ENCODE assay signal across 25 mouse cellular contexts in the genomic region with DNA sequence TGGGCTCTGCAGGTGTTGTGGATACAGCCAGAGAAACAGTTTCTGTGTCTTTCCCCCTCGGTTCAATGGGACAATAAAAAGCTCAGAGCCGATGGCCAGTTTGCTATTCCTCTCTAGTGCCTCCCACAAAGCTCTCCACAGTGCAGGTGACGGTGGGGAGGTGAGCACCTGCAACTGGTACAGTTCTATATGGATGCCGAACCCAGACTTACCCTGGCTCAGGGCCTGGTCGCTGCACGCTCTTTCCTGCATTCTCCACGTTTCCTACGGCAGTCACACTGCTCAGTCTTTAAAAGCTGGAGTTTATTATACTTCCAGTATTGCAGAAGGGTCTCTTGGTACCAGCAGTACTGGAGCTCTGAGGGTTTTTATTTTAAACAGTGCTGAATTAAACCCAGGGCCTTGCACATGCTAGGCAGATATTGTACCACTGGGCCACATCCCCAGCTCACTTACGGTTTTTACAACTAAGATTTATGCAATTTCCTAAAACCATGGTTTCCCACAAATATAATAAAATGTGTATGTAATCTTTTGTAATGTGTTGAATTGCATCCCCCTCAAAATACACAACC.
"Had no signal": no experiment of that assay in that cellular context is flagged by ENCODE, and none has a peak within 500 bp of the region (broad histone marks: within the 10 kb centered on the region; RNA-seq: fewer than 3 reads in every experiment).

No protein-coding gene starts in this region.

- H3K4me2 ChIP-seq: embryonic facial prominence, embryonic 12.5 days; embryonic facial prominence, embryonic 13.5 days; embryonic facial prominence, embryonic 15.5 days; forebrain, embryonic 12.5 days; forebrain, embryonic 13.5 days; forebrain, embryonic 15.5 days had no signal

- DNase-seq: cerebellum, postnatal 10 days; cerebellum, postnatal 14 days; cerebellum, postnatal 25 days; cerebellum, postnatal 36 days; embryo, embryonic 11 days; forebrain, postnatal 0 days; gastrocnemius, adult 2 months; gastrocnemius, postnatal 10 days; gastrocnemius, postnatal 14 days; gastrocnemius, postnatal 25 days; gastrocnemius, postnatal 36 days; heart, adult 11 months; heart, adult 18-20 months; heart, adult 2 months had no signal

- H3K9ac ChIP-seq: embryonic facial prominence, embryonic 12.5 days; embryonic facial prominence, embryonic 13.5 days; embryonic facial prominence, embryonic 15.5 days; forebrain, embryonic 12.5 days; forebrain, embryonic 13.5 days; forebrain, embryonic 15.5 days; forebrain, postnatal 0 days had no signal

- H3K4me1 ChIP-seq: embryonic facial prominence, embryonic 10.5 days; embryonic facial prominence, embryonic 12.5 days; embryonic facial prominence, embryonic 13.5 days; embryonic facial prominence, embryonic 15.5 days; forebrain, embryonic 12.5 days had no signal

- ATAC-seq: forebrain, embryonic 13.5 days; forebrain, embryonic 14.5 days; forebrain, embryonic 15.5 days; forebrain, embryonic 16.5 days; forebrain, postnatal 0 days had no signal

- H3K9me3 ChIP-seq: embryonic facial prominence, embryonic 10.5 days; embryonic facial prominence, embryonic 12.5 days; embryonic facial prominence, embryonic 13.5 days; embryonic facial prominence, embryonic 15.5 days; forebrain, embryonic 10.5 days; forebrain, embryonic 12.5 days; forebrain, embryonic 13.5 days; forebrain, embryonic 15.5 days had no signal

- H3K4me3 ChIP-seq: embryonic facial prominence, embryonic 10.5 days; embryonic facial prominence, embryonic 12.5 days; embryonic facial prominence, embryonic 13.5 days; embryonic facial prominence, embryonic 15.5 days; erythroblast, embryonic 14.5 days; forebrain, embryonic 10.5 days; forebrain, embryonic 12.5 days; forebrain, embryonic 13.5 days; forebrain, embryonic 15.5 days; gastrocnemius, adult 2 months; heart, adult 2 months had no signal

- H3K27ac ChIP-seq: embryonic facial prominence, embryonic 10.5 days; embryonic facial prominence, embryonic 12.5 days; embryonic facial prominence, embryonic 13.5 days; embryonic facial prominence, embryonic 15.5 days; forebrain, embryonic 10.5 days; forebrain, embryonic 12.5 days; forebrain, embryonic 13.5 days; forebrain, embryonic 15.5 days; gastrocnemius, adult 2 months; heart, adult 2 months had no signal

- H3K27me3 ChIP-seq: embryonic facial prominence, embryonic 12.5 days; embryonic facial prominence, embryonic 13.5 days; embryonic facial prominence, embryonic 15.5 days; forebrain, embryonic 12.5 days; forebrain, embryonic 13.5 days; forebrain, embryonic 15.5 days had no signal
